Mouse (Mus musculus): Measurements from ENCODE around the gene Opcml. TPM values are rescaled to one million over a fixed set of nuclear protein-coding genes. Genes with fewer than 3 reads are reported as not detected.

Opcml gene
- polyA plus RNA-seq, 1 experiment from 2014 or later: 6.0 TPM

Small RNA genes within 50 kb of the gene (microRNA-seq; reads per million reads assigned to microRNA genes)
- gene Gm44316 (ENCODE audit: borderline number of aligned reads): not detected

All from embryonic facial prominence, embryonic 14.5 days (tissue).